Mouse (Mus musculus): ENCODE measurements around the gene Nyap1.

Nyap1 gene

DNA sequence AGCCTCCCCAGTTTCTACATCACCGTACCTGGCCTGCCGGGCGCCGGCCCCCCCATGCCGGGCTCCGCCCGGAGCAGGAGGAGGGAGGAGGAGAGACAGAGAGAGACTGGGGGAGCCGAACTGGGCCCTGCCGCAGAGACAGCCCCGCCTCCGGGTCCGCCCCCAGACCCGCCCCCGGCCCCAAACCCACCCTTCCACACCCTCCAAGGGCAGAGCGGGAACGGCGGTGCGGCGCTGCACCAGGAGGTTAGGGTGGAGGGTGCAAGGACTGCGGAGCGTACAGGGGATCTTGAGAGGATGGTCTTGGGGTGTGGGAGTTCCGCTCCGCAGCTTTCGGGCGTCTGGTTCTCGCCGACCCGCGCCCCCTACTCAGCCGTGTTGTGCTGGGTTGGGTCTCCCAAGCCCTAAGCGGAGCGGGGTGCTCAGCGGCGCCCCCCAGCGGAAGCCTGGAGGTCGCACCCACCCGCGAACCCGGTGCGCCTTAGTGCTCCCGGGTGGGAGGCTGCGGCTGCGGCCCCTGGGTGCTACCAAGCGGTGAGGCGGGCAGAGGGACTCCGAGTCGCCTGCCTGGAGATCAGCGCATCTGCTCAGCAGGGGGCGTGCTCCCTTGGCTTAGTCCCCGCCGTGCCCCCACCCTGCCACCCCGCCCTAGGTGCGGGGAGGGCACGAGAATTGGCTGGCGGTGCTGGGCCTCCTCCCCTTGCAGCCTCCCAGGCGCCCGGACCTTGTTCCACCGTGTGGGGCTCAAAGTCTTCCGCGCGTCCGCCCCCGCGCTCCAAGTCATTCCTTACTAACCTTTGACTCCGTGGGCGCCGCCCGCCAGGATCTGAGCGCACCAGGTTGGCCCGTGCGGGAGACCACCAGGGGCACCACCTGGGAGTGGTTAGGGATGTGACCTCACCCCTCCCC lies at the start of gene Nyap1:
Gene Nyap1 (minus strand): TSS at position 585 of the 909 bp plus-strand sequence.
- 1% methylated on average over 71 of the region's 71 CpGs for WGBS

DNA sequence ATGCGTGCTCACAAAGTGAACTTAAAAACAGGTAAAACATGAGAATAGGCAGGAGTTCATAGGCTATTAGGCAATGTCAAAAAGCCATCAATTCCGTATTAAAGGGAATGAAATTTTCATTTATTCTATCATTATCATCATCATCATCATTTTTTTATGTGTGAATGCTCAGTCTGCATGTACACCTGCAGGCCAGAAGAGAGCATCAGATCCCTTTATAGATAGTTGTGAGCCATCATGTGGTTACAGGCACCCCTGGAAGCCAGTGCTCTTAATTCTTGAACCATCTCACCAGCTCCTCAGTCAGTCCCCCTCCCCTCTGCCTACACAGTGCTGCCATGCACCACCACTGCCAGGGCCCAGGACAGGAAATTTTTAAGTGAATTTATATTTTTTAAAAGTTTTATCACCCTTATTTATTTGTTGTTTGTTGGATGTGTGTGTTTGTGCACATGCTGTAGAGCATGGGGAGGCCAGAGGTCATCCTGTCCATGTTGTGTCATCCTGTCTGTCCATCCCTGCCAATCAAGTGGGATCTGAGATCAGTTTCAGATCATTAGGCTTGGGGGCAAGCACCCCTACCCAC lies 47.6 kb upstream of the Nyap1 start:
- 91% methylated on average over 2 of the region's 2 CpGs for WGBS

DNA sequence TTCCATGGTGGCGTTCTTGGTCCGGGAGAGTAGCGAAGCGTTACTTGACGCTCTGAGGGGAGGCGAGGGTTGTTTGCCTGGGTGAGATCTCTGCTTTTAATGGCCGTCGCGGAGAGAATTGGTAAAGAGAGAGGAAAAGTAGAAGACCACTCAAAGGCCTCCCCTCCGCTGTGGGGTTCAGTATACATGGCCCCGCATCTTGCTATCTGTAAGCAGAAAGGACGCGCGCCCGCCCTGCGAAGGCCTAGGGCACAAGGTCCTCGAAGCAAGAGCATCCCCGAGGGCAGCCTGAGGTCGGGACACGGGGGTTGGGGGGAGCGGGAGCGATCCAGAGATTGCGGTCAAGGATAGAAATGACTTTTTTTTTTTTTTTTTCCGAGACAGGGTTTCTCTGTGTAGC lies 46.8 kb upstream of the Nyap1 start:
- WGBS: 70% methylated on average over 24 of the region's 24 CpGs

DNA sequence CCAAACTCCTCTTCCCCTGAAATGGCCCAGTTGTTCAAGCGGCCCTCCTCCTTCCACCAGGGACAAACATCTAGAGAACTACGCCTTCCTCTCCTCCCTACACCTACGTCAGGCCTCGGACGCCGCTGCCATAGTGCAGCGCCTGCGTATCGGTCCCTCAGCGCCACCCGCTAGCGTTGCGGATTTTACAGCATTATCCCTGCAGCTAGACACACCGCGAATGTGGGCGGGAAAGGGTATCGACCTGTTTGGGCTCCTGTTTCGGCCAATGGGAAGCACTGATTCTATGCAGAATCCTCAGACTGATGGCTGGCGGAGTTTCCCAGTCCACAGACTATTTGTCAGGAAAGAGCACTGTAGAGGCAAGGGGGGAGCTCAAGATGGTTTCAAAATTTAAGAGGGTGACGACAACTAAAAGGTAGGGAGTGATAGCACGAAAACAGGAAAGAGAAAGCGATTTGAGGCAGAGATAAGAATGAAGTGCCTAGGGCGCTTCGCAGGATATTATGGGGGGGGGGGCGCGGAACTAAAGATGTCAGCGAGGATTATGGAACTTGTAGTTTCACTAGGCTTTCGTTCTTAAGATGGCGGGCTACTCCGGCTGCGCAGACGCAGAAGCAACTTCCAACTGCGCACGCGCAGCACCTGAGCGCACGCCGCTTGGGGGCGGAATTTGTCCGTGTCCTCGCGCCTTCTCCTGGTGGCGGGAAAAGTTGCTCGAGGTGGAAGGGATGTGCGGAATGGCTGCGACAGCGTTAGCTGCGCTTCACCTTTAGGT lies 45.9 kb upstream of the Nyap1 start, which contains the start of the genes Mepce and Zcwpw1:
Gene Mepce (minus strand): TSS at position 505 of the 778 bp plus-strand sequence.
Gene Zcwpw1 (plus strand): TSS at position 648 of the 778 bp plus-strand sequence.
- under 1% methylated on average over 48 of the region's 48 CpGs for WGBS

DNA sequence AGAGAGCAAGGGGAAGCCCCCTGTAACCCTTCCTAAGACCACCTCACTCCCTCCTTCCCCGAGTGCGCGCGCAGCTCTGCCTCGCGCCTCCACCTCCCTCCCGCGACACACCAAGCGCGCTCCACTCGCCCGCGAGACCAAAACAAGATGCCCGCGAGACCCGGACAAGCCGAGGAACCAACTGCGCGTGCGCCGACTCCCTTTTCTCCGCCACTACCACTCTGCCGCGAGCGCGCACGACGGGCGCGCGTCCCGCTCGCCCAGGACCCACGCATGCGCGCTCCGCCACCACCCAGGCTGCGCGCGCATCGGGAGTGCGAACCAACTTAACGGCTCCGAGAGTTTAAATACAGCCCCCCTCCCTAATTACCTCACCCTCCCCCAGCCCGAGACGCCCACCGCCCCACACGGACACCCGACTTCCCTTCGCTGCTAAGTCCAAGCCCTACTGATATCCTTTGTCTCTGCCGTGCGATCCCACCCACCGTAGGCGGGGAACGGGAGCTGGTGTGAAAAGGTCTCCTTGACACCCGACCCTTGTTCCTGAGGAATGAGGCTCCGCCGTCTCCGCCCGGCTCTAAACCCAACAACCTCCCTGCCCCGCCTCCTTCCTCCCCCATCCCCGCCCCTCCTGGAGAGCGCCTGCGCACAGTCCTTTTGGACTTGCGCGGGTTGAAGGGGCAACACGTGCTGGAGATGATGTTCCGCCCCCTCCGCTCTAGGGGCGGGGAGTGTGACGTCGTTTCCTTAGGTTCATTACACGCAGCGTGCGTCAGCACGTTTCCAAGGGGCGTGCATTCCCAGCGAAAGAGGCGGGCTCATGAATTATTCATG lies 44.9 kb upstream of the Nyap1 start:
- WGBS: under 1% methylated on average over 79 of the region's 79 CpGs

DNA sequence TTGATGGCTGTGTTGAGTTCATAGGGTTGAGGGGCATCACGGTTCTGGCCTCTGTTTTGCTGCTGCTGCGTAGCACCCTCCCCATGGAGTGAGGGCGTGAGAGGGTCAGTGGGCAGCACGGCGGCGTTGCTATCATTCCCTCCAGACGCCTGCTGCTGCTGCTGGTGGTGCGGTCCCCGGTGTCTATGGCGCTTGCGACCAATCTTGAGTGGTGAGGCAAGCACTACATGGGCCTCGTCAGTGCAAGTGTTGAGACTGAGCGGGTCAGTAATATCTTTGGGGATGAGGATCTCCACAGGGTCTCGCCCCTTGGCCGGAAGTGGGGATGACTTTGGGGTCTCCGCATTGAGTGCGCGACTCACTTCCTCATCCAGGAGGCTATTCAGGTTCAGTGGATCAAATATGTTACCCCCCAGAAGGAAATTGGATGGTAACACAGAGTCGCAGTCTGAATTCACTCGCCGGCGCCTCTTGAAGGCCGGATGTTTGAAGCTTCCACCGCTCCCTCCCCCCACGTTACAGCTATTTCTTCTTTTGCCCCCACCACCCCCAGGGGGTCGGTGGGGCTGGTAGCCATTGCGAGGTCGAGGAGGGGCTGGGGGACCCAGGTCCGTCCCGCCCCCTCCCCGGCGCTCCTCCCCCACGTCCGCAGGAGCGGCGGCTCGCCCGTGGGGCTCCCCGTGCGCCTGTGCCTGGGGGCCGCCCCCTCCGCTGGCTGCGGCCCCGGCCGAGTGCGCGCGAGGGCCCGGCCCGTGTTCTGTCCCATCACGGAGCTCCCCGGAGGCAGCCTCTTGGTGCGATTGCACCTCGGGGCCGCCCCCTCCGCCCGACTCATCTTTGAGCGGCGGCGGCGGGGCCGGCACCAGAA lies 44.0 kb upstream of the Nyap1 start:
- 2% methylated on average over 61 of the region's 62 CpGs for WGBS

DNA sequence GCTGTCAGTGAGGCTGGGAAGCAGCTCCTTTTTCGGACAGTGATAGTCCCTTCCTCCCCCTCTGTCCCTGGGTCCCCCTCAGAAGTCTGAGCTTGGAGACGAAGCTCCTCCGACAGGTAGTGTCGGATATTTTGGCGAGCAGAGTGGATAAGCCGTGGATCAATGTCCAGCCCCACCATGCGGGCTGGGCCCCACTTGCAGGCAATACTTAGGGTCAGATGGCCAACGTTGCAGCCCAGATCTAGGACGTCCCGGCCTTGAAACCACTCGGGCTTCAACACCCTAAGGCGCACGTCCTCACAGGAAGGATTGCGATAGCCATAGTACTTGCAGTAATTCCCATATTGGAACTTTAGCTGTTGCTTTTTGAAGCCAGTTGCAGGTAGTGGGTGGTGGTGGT lies 43.1 kb upstream of the Nyap1 start:
- 72% methylated on average over 14 of the region's 14 CpGs for WGBS

DNA sequence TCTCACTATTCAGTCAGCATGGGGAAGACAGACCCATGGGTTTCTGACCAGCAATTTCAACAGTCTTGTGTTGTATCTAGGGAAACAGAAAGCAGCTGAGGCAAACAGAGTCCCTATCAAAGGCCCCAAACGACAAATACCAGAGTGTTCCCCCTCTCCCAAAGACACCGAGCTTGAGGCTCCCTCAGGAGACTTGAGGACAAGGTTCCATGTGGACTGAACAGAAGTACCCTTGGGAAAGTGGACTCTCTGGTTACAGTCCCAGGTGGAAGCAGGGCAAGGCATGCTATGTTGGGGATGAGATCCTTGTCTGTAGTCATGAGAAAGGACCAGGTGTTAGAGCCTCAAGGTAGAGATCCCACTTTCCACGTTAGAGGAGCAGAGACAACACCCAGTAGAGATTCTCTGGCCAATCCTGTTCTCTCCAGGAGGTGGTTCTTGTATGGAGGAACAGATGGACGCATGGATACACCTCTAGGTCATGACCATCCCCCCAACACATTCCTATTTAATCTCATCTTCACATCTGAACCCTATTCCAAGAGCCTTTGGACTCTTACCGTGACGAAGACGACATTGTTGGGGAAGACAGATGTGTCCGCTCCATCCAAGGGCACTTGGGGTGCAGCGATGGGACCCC lies 42.6 kb upstream of the Nyap1 start:
- 60% methylated on average over 9 of the region's 9 CpGs for WGBS

DNA sequence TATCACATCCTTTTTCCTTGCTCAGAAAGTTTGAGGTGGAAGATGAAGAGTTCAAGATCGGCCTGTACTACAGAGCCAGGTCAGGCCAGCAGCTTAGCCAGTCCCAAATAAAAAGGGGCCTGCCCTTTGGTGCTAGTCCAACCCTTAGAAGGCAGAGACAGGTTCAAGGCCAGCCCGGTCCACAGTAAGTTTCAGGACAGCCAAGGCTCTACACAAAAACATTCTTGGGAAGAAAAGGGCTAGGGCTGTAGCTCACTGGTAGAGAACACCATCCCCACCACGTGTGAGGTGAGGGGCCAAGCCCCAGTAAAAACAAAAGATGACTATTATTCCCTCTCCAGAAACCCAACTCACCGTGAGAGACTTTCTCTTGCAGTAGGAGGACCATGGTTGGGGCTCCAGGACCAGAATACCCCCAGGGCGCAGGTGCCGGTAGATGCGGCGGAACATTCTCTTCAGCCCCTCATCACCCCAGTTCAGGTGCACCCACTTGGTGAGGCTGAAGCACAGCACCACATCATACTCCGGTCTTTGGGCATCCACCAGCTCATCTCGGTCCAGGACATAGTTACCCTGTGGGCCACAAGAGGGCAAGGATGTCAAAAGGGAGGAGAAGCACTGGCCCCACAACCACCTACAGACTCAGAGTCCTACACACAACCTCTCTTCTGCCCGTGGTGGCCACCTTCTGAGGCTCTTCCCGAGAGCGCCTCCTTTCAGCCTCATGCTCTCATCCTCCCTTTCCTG lies 41.5 kb upstream of the Nyap1 start:
- WGBS: 74% methylated on average over 13 of the region's 13 CpGs

DNA sequence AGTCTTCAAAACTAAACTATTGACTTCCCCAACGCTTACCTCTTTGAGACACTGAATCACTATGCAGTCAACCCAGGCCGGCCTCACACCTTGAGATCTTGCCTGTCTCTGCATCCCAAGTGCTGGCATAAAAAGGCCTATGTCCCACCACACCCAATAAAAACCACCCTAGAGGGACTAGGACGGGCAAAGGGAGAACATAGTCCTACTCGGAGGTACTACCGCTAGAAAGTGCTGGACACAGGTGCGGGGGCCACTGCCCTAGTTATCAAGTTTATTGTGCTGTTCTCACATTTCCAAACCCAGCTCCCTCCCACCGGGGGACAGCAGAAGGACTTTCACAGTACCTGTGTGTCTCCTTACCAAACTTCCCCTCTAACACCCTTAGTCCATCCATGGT lies 40.3 kb upstream of the Nyap1 start:
- WGBS: 89% methylated on average over 7 of the region's 7 CpGs

DNA sequence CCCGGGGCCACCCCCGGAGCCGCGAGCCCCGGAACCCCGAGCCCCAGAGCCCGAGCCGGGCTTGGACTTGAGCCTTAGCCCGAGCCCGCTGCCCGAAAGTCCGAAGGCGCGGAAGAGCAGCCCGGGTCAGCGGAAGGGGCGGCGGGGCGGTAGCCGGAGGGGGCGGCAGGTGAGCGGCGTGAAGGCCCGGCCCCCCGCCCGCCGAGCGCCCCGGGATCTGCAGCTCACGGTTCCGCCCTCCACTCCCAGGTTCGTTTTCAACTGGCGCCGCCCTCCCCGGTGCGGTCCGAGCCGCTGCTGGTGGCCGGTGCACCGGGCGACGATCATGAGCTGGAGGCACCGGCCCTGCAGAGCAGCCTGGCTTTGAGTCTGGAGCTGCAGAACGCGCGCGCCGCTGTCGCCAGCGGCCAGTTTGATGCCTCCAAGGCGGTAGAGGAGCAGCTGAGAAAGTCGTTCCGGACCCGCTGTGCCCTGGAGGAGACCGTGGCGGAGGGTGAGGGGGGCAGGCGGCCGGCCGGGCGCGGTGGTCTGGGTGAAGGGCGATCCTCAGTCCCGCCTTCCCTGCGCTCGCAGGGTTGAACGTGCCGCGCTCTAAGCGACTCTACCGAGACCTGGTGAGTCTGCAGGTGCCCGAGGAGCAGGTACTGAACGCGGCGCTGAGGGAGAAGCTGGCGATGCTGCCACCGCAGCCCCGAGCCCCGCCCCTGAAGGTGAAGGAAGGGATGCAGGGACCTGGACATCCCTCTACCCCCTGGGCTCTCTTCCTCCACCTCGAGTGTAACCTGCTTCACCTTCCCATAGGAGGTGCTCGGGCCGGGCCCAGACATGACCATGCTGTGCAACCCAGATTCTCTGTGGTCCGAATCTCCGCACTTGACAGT lies 37.9 kb upstream of the Nyap1 start:
- WGBS: 1% methylated on average over 83 of the region's 83 CpGs

DNA sequence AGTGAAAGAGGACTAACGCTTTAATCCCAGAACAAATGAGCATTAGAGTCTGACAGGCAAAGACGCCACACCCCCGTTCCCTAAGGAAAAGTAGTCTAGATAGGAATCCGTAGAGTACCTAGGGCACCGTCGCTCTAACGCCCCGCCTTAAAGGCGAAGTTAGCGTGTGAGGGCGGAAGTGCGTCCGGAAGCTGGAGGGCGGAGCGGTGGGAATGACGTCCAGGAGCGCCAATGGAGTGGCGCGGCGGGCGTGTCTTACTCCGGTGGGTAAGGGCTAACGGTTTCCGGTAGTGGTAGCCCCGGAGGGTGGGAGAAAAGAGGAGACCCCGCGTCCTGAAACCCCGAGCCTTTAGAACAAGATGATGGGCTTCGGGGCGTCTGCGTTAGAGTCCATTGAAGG lies 37.2 kb upstream of the Nyap1 start, which contains the start of gene Ppp1r35:
Gene Ppp1r35 (plus strand): TSS at position 215 of the 400 bp plus-strand sequence.
- 0% methylated on average over 31 of the region's 31 CpGs for WGBS

DNA sequence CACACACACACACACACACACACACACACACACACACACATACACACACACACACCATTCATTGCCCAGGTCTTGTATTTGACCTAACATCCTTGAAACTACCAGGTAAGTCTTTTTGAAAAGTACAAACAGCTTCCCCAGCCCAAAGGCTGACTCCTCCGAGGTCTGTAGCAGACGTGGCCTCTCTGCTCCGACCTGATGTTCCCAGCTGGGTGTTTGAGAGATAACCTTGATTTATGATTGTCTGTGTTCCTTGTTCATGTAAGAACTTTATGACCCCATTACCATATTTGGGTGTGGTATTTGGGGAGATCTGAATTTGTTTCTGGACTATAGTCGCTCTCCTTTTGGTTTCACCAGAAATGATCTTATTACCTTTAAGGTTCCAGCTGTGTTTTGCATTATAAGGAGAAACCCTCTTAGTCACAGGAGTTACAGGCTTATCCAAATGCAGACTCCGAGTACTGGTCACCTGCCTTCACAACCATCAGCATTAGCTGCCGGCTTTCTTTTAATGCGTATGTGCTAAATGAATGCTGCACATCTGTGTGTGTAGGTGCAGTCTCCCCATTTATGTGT lies 35.9 kb upstream of the Nyap1 start:
- 90% methylated on average over 7 of the region's 7 CpGs for WGBS

DNA sequence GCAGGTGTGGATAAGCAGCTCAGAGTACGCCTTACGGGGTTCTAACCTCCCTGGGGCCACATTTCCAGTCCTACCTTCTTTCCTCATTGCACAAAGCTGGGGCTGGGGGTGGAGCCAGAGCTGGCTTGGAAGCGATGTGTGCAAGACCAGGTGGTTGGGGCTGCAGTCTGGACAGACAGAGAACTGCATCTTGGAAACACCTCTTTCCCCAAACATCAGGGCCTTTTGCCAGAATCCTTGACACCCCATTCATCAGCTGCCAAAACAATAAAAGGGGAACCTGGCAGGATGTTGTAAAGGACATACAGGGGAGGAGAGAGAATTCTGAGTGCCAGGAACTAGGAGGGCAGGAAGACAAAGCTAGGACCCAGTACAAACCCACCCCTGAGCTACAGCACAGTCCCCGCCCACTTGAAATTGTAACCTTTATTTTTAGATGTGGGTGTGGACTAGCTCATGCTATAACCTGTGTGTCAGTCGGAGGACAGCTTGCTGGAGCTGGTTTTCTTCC lies 35.1 kb upstream of the Nyap1 start:
- 33% methylated on average over 5 of the region's 5 CpGs for WGBS

DNA sequence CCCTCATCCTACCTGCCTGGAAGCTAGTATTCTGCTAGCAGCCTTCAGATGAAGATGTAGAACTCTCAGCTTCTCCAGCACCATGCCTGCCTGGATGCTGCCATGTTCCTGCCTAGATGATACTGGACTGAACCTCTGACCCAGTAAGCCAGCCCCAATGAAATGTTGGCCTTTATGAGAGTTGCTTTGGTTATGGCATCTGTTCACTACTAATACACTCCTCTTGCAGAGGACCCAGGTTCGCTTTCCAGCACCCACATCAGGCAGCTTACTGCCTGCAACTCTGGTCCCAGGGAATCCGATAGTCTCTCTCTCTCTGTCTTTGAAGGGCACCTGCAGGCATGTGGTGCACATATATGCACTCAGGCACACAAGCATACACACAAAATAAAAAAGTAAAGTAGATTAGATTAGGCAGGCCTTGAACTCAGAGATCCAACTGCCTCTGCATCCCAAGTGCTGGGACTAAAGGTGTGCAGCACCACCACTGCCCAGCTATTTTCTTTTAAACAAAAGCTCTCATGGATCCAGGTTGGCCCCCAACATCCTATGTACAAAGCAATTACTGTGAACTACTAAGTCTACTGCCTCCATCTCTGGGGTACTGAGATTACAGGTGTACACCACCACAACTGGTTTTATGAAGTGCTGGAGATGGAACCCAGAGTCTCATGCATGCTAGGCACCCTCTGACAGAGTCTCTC lies 34.3 kb upstream of the Nyap1 start:
- 99% methylated on average over 2 of the region's 2 CpGs for WGBS

DNA sequence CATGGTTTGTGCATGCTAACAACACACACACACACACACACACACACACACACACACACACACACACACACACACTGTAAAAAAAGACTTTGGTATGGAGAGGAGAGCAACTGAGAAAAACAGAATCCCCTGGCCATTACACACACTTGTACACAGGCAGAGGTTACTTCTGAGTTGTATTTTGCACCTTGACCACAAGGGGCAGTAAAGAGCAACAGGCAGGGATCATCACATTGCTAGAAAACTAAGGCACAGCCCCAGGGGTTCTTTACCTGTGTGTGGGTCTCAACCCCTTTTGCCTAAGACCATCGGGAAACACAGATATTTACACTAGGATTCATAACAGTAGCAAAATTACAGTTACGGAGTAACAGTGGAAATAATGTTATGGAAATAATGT lies 29.3 kb upstream of the Nyap1 start:
- 47% methylated on average over 2 of the region's 2 CpGs for whole genome bisulfite sequencing

DNA sequence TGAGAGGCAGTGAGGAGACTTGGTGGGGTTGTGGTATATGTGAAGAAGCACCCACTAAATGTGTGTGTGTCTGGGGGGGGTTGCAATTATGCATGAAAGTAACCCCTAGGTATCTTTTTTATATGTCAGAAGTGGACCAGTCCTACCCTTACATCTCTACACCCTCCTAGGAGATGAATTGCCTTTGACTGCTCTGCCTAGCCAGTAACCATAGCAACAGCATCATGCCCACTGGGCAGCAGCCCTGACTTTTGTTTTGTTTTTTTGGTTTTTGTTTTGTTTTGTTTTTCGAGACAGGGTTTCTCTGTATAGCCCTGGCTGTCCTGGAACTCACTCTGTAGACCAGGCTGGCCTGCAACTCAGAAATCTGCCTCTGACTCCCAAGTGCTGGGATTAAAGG lies 27.1 kb upstream of the Nyap1 start:
- whole genome bisulfite sequencing: 36% methylated on average over 1 of the region's 1 CpGs

Measured in cerebral cortex, adult 2 months (tissue).